Mouse (Mus musculus): ENCODE measurements around the gene Zscan18. TPM values are rescaled to one million over a fixed set of nuclear protein-coding genes. Genes with fewer than 3 reads are reported as not detected.

Gene Zscan18
- total and polyA plus RNA-seq, 3 experiments = 0.73 to 1.1 (median 1.1) TPM

DNA sequence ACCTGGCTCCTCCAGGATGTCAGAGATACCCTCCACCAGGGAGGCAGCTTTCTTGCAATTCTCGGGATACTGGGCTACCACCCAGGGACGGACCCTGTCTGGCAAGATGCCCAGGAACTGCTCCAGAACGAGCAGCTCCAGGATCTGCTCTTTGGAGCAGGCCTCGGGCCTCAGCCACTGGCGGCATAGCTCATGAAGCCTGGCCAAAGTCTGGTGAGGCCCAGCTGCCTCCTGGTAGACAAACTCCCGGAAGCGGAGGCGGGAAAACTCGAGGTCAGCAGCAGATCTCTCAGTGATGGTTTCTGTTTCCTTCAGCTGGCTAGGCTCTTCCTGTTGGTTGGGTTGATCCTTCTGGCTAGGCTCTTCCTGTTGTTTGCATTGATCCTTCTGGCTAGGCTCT lies 29.3 kb downstream of the Zscan18 start:
- intact Hi-C loops (cut with DNase I) = no loop called here
- H3K9ac ChIP-seq (ENCODE audit: low read depth, low read length) = no peak overlapping the region
- H3K4me1 ChIP-seq (ENCODE audit: control insufficient read depth, insufficient read depth, low read length) = no peaks in the 10 kb centered on the region
- TF ChIP-seq POLR2A (IDR thresholded peaks at IDR 0.05; ENCODE audit: insufficient read depth, low read depth, low read length) (no peak), EP300 (IDR thresholded peaks at IDR 0.05; ENCODE audit: insufficient read depth, low read depth, low read length) (no peak), CTCF (IDR thresholded peaks at IDR 0.05) (no peak)
- no peak for DNase-seq
- no peaks in the 10 kb centered on the region for H3K36me3 ChIP-seq (ENCODE audit: control insufficient read depth, insufficient read depth, low read length)
- H3K27ac ChIP-seq = no peak overlapping the region
- H3K79me2 ChIP-seq (replicated peaks; ENCODE audit: control insufficient read depth, insufficient read depth, low read length) = no peaks in the 10 kb centered on the region
- no peaks in the 10 kb centered on the region for H3K27me3 ChIP-seq (ENCODE audit: control insufficient read depth, insufficient read depth, low read length)
- no peak overlapping the region for H3K4me3 ChIP-seq
- 74% methylated on average over 9 of the region's 9 CpGs for WGBS

- intact Hi-C loops (cut with DNase I) = no loop called here
- DNase-seq = no peak
- Histone ChIP-seq H3K4me1 (ENCODE audit: control insufficient read depth, insufficient read depth, low read length) (no peaks in the 10 kb centered on the region), H3K9ac (ENCODE audit: low read depth, low read length) (no peak overlapping the region), H3K27me3 (ENCODE audit: control insufficient read depth, insufficient read depth, low read length) (no peaks in the 10 kb centered on the region), H3K27ac (no peak overlapping the region), H3K79me2 (replicated peaks; ENCODE audit: control insufficient read depth, insufficient read depth, low read length) (no peaks in the 10 kb centered on the region), H3K4me3 (no peak overlapping the region), H3K36me3 (ENCODE audit: control insufficient read depth, insufficient read depth, low read length) (no peaks in the 10 kb centered on the region)
- WGBS = 63% methylated on average over 24 of the region's 24 CpGs
- TF ChIP-seq EP300 (IDR thresholded peaks at IDR 0.05; ENCODE audit: insufficient read depth, low read depth, low read length) = no peak
Observed at GRCm38 (mm10) chr7:12749431-12750198, 53.8 kb downstream of the Zscan18 start.

DNA sequence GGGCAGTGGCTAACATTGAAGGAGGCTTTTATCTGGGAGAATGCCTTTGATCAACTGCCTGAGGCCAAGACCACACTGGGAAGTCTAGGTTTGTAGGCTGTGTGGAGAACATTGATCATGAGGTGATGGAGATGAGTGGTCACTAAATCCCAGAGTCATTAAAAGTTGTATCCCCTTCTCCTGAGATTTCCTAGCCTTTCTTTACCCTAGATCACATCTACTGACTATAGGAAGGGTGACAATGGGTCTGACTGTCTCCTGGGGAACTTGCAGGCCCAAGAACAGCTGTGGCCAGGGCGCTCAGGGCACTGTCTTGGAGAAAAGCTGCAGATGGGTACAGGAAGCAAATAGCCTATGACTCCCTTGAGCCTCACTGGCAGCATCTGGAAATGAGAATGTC lies 68.5 kb downstream of the Zscan18 start, which contains the start of gene Vmn2r56:
Gene Vmn2r56, minus strand, starts transcription at position 101 of the 400 bp plus-strand sequence.
- no peaks in the 10 kb centered on the region for H3K79me2 ChIP-seq (replicated peaks; ENCODE audit: control insufficient read depth, insufficient read depth, low read length)
- WGBS = 19% methylated on average over 1 of the region's 1 CpGs
- TF ChIP-seq EP300 (IDR thresholded peaks at IDR 0.05; ENCODE audit: insufficient read depth, low read depth, low read length) = no peak
- no peak for TF ChIP-seq CTCF (IDR thresholded peaks at IDR 0.05)
- TF ChIP-seq POLR2A (IDR thresholded peaks at IDR 0.05; ENCODE audit: insufficient read depth, low read depth, low read length) = no peak
- no peaks in the 10 kb centered on the region for H3K4me1 ChIP-seq (ENCODE audit: control insufficient read depth, insufficient read depth, low read length)
- no peak for DNase-seq
- H3K27ac ChIP-seq = no peak within 1 kb of the TSS
- intact Hi-C loops (cut with DNase I) = no loop called here
- no peaks in the 10 kb centered on the region for H3K36me3 ChIP-seq (ENCODE audit: control insufficient read depth, insufficient read depth, low read length)
- H3K27me3 ChIP-seq (ENCODE audit: control insufficient read depth, insufficient read depth, low read length) = no peaks in the 10 kb centered on the region
- H3K9ac ChIP-seq (ENCODE audit: low read depth, low read length) = no peak within 1 kb of the TSS
- H3K4me3 ChIP-seq = no peak within 1 kb of the TSS

Other genes starting within 250 kb of the Zscan18 start
- gene Vmn2r53, start 194.8 kb downstream of the Zscan18 start, total RNA-seq (2021) = not detected
- gene Vmn2r53, start 194.8 kb downstream of the Zscan18 start, polyA plus RNA-seq (2012; rRNA removed) = not detected in 2 replicates
- not detected for gene Vmn2r54, start 163.3 kb downstream of the Zscan18 start, total RNA-seq (2021)
- gene Vmn2r54, start 163.3 kb downstream of the Zscan18 start, polyA plus RNA-seq (2012; rRNA removed) = not detected in 2 replicates
- gene Vmn2r55, start 118.6 kb downstream of the Zscan18 start, total RNA-seq (2021) = not detected
- not detected in 2 replicates for gene Vmn2r55, start 118.6 kb downstream of the Zscan18 start, polyA plus RNA-seq (2012; rRNA removed)
- gene Vmn2r56, start 68.6 kb downstream of the Zscan18 start, total RNA-seq (2021) = not detected
- not detected in 2 replicates for gene Vmn2r56, start 68.6 kb downstream of the Zscan18 start, polyA plus RNA-seq (2012; rRNA removed)
- 1 to 10 TPM; 4.9 to 5.2 TPM for gene Zfp329, start 15.2 kb upstream of the Zscan18 start, total RNA-seq (2021)
- 1.1 and 2.9 TPM in 2 replicates for gene Zfp329, start 15.2 kb upstream of the Zscan18 start, polyA plus RNA-seq (2012; rRNA removed)
- 10 to 100 TPM; 15.9 to 18.0 TPM for gene Zfp110, start 31.1 kb upstream of the Zscan18 start, total RNA-seq (2021)
- 4.9 and 9.6 TPM in 2 replicates for gene Zfp110, start 31.1 kb upstream of the Zscan18 start, polyA plus RNA-seq (2012; rRNA removed)
- gene Zfp128, start 77.5 kb upstream of the Zscan18 start, total RNA-seq (2021) = 1 to 10 TPM; 3.0 to 3.5 TPM
- gene Zfp128, start 77.5 kb upstream of the Zscan18 start, polyA plus RNA-seq (2012; rRNA removed) = 1.3 and 3.0 TPM in 2 replicates
- gene Zscan22, start 94.2 kb upstream of the Zscan18 start, total RNA-seq (2021) = 1 to 10 TPM; 5.7 TPM
- gene Zscan22, start 94.2 kb upstream of the Zscan18 start, polyA plus RNA-seq (2012; rRNA removed) = 6.0 and 9.2 TPM in 2 replicates
- gene Rps5, start 118.7 kb upstream of the Zscan18 start, total RNA-seq (2021) = 100 to 1,000 TPM; 525 to 621 TPM
- gene Rps5, start 118.7 kb upstream of the Zscan18 start, polyA plus RNA-seq (2012; rRNA removed) = 842 and 914 TPM in 2 replicates
- under 1 TPM; 0.18 to 0.23 TPM for gene Rnf225, start 123.8 kb upstream of the Zscan18 start, total RNA-seq (2021)
- gene Rnf225, start 123.8 kb upstream of the Zscan18 start, polyA plus RNA-seq (2012; rRNA removed) = 0.12 and 0.14 TPM in 2 replicates
- gene Zfp324, start 162.2 kb upstream of the Zscan18 start, total RNA-seq (2021) = 1 to 10 TPM; 2.6 to 3.6 TPM
- gene Zfp324, start 162.2 kb upstream of the Zscan18 start, polyA plus RNA-seq (2012; rRNA removed) = 2.3 and 2.9 TPM in 2 replicates
- gene Zfp446, start 174.2 kb upstream of the Zscan18 start, total RNA-seq (2021) = 1 to 10 TPM; 2.2 to 2.9 TPM
- 4.2 and 6.4 TPM in 2 replicates for gene Zfp446, start 174.2 kb upstream of the Zscan18 start, polyA plus RNA-seq (2012; rRNA removed)
- gene Slc27a5, start 194.6 kb upstream of the Zscan18 start, total RNA-seq (2021) = not detected
- gene Slc27a5, start 194.6 kb upstream of the Zscan18 start, polyA plus RNA-seq (2012; rRNA removed) = 0.59 and 0.82 TPM in 2 replicates
- 10 to 100 TPM; 83.8 to 86.0 TPM for gene Trim28, start 195.5 kb upstream of the Zscan18 start, total RNA-seq (2021)
- 139 and 195 TPM in 2 replicates for gene Trim28, start 195.5 kb upstream of the Zscan18 start, polyA plus RNA-seq (2012; rRNA removed)
- 1 to 10 TPM; 6.8 to 9.3 TPM for gene Zbtb45, start 206.4 kb upstream of the Zscan18 start, total RNA-seq (2021)
- 8.6 and 14.1 TPM in 2 replicates for gene Zbtb45, start 206.4 kb upstream of the Zscan18 start, polyA plus RNA-seq (2012; rRNA removed)
- gene Chmp2a, start 231.2 kb upstream of the Zscan18 start, total RNA-seq (2021) = 100 to 1,000 TPM; 137 to 139 TPM
- gene Chmp2a, start 231.2 kb upstream of the Zscan18 start, polyA plus RNA-seq (2012; rRNA removed) = 66.1 and 99.2 TPM in 2 replicates
- 100 to 1,000 TPM; 169 to 201 TPM for gene Ube2m, start 234.6 kb upstream of the Zscan18 start, total RNA-seq (2021)
- gene Ube2m, start 234.6 kb upstream of the Zscan18 start, polyA plus RNA-seq (2012; rRNA removed) = 242 and 328 TPM in 2 replicates